ENCODE assay signal across 9 mouse cellular contexts in genomic region chr7:100005790-100006189, GRCm38 (mm10). TPM values are rescaled to one million over a fixed set of nuclear protein-coding genes. Genes with fewer than 3 reads are reported as not detected.
DNase-seq lines count a peak whose midpoint lies in the region; ATAC-seq lines count a peak whose summit lies in the region.
"Had no signal": no experiment of that assay in that cellular context is flagged by ENCODE, and none has a peak within 500 bp of the region (broad histone marks: within the 10 kb centered on the region; RNA-seq: fewer than 3 reads in every experiment).

Chrdl2 (plus strand) TSS chr7:100006172.

- peak within 1 kb of the TSS; percentile 59 for H3K9ac ChIP-seq in forebrain, embryonic 12.5 days
- H3K9ac ChIP-seq in intestine, embryonic 16.5 days (ENCODE audit: low read depth, low read length), result peak within 1 kb of the TSS; percentile 45
- no peak within 1 kb of the TSS for H3K9ac ChIP-seq in liver, embryonic 16.5 days (ENCODE audit: low read depth, low read length)
- peak within 1 kb of the TSS; percentile 21; the same call in 1 of the 2 replicates for H3K9ac ChIP-seq in stomach, embryonic 14.5 days (replicated peaks; ENCODE audit: low read depth, low read length)

- H3K27ac ChIP-seq in heart, embryonic 10.5 days, result peak within 1 kb of the TSS; percentile 47; the same call in 1 of the 2 replicates
- no peak within 1 kb of the TSS for H3K27ac ChIP-seq in forebrain, embryonic 12.5 days
- H3K27ac ChIP-seq in intestine, embryonic 16.5 days (ENCODE audit: low read length), result no peak within 1 kb of the TSS
- H3K27ac ChIP-seq in liver, embryonic 16.5 days (ENCODE audit: low read length), result no peak within 1 kb of the TSS
- no peak within 1 kb of the TSS for H3K27ac ChIP-seq in stomach, embryonic 14.5 days (ENCODE audit: low read length)

- peak; percentile 74; the same call in 1 of the 2 replicates for ATAC-seq in forebrain, embryonic 12.5 days (ENCODE audit: low FRiP score)
- ATAC-seq in intestine, embryonic 16.5 days, result peak; percentile 68
- no peak for ATAC-seq in liver, embryonic 16.5 days (ENCODE audit: low read depth)
- ATAC-seq in stomach, embryonic 14.5 days (ENCODE audit: insufficient number of reproducible peaks, insufficient read depth, low FRiP score, low read depth), result peak; percentile 42; the same call in 1 of the 2 replicates

- H3K4me2 ChIP-seq in forebrain, embryonic 12.5 days, result peak within 1 kb of the TSS; percentile 93
- H3K4me2 ChIP-seq in intestine, embryonic 16.5 days (ENCODE audit: low read depth, low read length), result peak within 1 kb of the TSS; percentile 92
- H3K4me2 ChIP-seq in liver, embryonic 16.5 days (ENCODE audit: low read depth, low read length), result peak within 1 kb of the TSS; percentile 57
- H3K4me2 ChIP-seq in stomach, embryonic 14.5 days (replicated peaks; ENCODE audit: low read depth, low read length), result peak within 1 kb of the TSS; percentile 87

- no peaks in the 10 kb centered on the region for H3K36me3 ChIP-seq in heart, embryonic 10.5 days
- no peaks in the 10 kb centered on the region for H3K36me3 ChIP-seq in forebrain, embryonic 12.5 days (replicated peaks)
- no peaks in the 10 kb centered on the region for H3K36me3 ChIP-seq in intestine, embryonic 16.5 days (ENCODE audit: control insufficient read depth, insufficient read depth, low read length)
- no peaks in the 10 kb centered on the region for H3K36me3 ChIP-seq in liver, embryonic 16.5 days (ENCODE audit: control insufficient read depth, insufficient read depth)
- H3K36me3 ChIP-seq in stomach, embryonic 14.5 days (ENCODE audit: control insufficient read depth, insufficient read depth, low read length), result no peaks in the 10 kb centered on the region
- H3K36me3 ChIP-seq: G1E had no signal

- no peaks in the 10 kb centered on the region for H3K9me3 ChIP-seq in heart, embryonic 10.5 days
- no peaks in the 10 kb centered on the region for H3K9me3 ChIP-seq in forebrain, embryonic 12.5 days
- no peaks in the 10 kb centered on the region for H3K9me3 ChIP-seq in intestine, embryonic 16.5 days (ENCODE audit: control insufficient read depth, low read length)
- no peaks in the 10 kb centered on the region for H3K9me3 ChIP-seq in liver, embryonic 16.5 days (replicated peaks; ENCODE audit: control insufficient read depth, low read length)
- H3K9me3 ChIP-seq in stomach, embryonic 14.5 days (ENCODE audit: control insufficient read depth, low read depth, low read length), result no peaks in the 10 kb centered on the region
- H3K9me3 ChIP-seq: G1E had no signal

- under 1% methylated on average over 44 of the region's 44 CpGs for WGBS in heart, embryonic 10.5 days
- WGBS in forebrain, embryonic 12.5 days, result under 1% methylated on average over 42 of the region's 44 CpGs
- under 1% methylated on average over 43 of the region's 44 CpGs for WGBS in intestine, embryonic 16.5 days
- 1% methylated on average over 44 of the region's 44 CpGs for WGBS in liver, embryonic 16.5 days (ENCODE audit: insufficient replicate concordance)
- under 1% methylated on average over 44 of the region's 44 CpGs for WGBS in stomach, embryonic 14.5 days

- H3K4me1 ChIP-seq in heart, embryonic 10.5 days, result peaks cover 29% of the 10 kb centered on the region
- peaks cover 18% of the 10 kb centered on the region for H3K4me1 ChIP-seq in forebrain, embryonic 12.5 days
- H3K4me1 ChIP-seq in intestine, embryonic 16.5 days (ENCODE audit: control insufficient read depth, insufficient read depth, low read length), result 0 out of 2 replicates have a peak, but pooled peaks cover 3% of the 10 kb centered on the region
- H3K4me1 ChIP-seq in liver, embryonic 16.5 days (ENCODE audit: control insufficient read depth, low read depth, low read length), result no peaks in the 10 kb centered on the region
- H3K4me1 ChIP-seq in stomach, embryonic 14.5 days (ENCODE audit: control insufficient read depth, insufficient read depth, low read length), result peaks cover 7% of the 10 kb centered on the region; the same call in 1 of the 2 replicates

- H3K27me3 ChIP-seq in heart, embryonic 10.5 days (ENCODE audit: insufficient read depth, poor library complexity, severe bottlenecking), result peaks cover 82% of the 10 kb centered on the region
- H3K27me3 ChIP-seq in forebrain, embryonic 12.5 days, result peaks cover 76% of the 10 kb centered on the region
- peaks cover 39% of the 10 kb centered on the region for H3K27me3 ChIP-seq in intestine, embryonic 16.5 days (replicated peaks; ENCODE audit: control insufficient read depth, insufficient read depth, low read length)
- H3K27me3 ChIP-seq in liver, embryonic 16.5 days (ENCODE audit: control insufficient read depth, insufficient read depth, low read depth, low read length), result peaks cover 54% of the 10 kb centered on the region
- peaks cover 39% of the 10 kb centered on the region for H3K27me3 ChIP-seq in stomach, embryonic 14.5 days (ENCODE audit: control insufficient read depth, insufficient read depth, low read length)

- H3K4me3 ChIP-seq in heart, embryonic 10.5 days, result peak within 1 kb of the TSS; percentile 68
- peak within 1 kb of the TSS; percentile 51 for H3K4me3 ChIP-seq in forebrain, embryonic 12.5 days (replicated peaks)
- H3K4me3 ChIP-seq in intestine, embryonic 16.5 days (ENCODE audit: low read length), result peak within 1 kb of the TSS; percentile 52
- peak within 1 kb of the TSS; percentile 39 for H3K4me3 ChIP-seq in liver, embryonic 16.5 days (ENCODE audit: low read depth, low read length)
- peak within 1 kb of the TSS; percentile 40 for H3K4me3 ChIP-seq in stomach, embryonic 14.5 days (ENCODE audit: low read depth, low read length)

- peak; percentile 72 for DNase-seq in heart, embryonic 10.5 days (ENCODE audit: low spot score)
- DNase-seq in heart, adult 8-10 months (ENCODE audit: low spot score), result no peak
- DNase-seq in Muller cell, postnatal 12 days (ENCODE audit: inconsistent ontology term), result peak; percentile 34
- no peak for DNase-seq in ovary, postnatal 10 days (ENCODE audit: low spot score)

RNA-seq across cellular contexts. Expression of gene Chrdl2, which starts in this region (rescaled TPM):
- polyA plus RNA-seq in heart, embryonic 10.5 days (2016; fragmentation: Nextera tagmentation; extraction: Ambion mirVana), result 0.65 TPM in 1 of 2 replicates, not detected in the other
- not detected for total RNA-seq in heart, adult 8-10 months (2022)
- polyA plus RNA-seq in forebrain, embryonic 12.5 days (2016; fragmentation: Nextera tagmentation; extraction: Ambion mirVana), result 0.13 and 0.20 TPM in 2 replicates
- 0.61 and 0.72 TPM in 2 replicates for polyA plus RNA-seq in intestine, embryonic 16.5 days (2015; fragmentation: Nextera tagmentation; extraction: Ambion mirVana)
- not detected in 2 replicates for polyA plus RNA-seq in liver, embryonic 16.5 days (2015; fragmentation: Nextera tagmentation; extraction: Ambion mirVana)
- polyA plus RNA-seq in stomach, embryonic 14.5 days (2014; fragmentation: Nextera tagmentation; extraction: Ambion mirVana), result 1.0 and 1.4 TPM in 2 replicates
- polyA plus RNA-seq: G1E had no signal

Comparison
In these comparisons a context has a peak if more than half of its experiments do, and no peak if none do; other contexts are left out.
1. Peak in DNase-seq, H3K4me3 ChIP-seq and H3K27ac ChIP-seq in heart, embryonic 10.5 days; RNA of the gene not detected or under 1 TPM.
2. Peak in ATAC-seq, H3K4me3 ChIP-seq, H3K9ac ChIP-seq and H3K4me2 ChIP-seq in forebrain, embryonic 12.5 days; RNA of the gene not detected or under 1 TPM.
3. Peak in ATAC-seq, H3K4me3 ChIP-seq, H3K9ac ChIP-seq and H3K4me2 ChIP-seq in intestine, embryonic 16.5 days; RNA of the gene not detected or under 1 TPM.